Mouse (Mus musculus) adrenal gland, adult 2 months (tissue): ENCODE results near the gene Bcr. TPM values are rescaled to one million over a fixed set of nuclear protein-coding genes. Genes with fewer than 3 reads are reported as not detected.

Experiments
- DNase-seq: peaks from one replicate; pipeline ENCODE4 v3.0.0; 2021
- polyA plus RNA-seq: library from polyadenylated mRNA; depleted of rRNA; stranded (reverse); fragments of >200 nt; gene quantifications from 2 replicates; pipeline ENCODE4 v1.2.3, GENCODE M21; 2012
- total RNA-seq, 2 experiments: library from RNA; stranded (reverse); gene quantifications; 2 replicates each; pipeline ENCODE4 v1.2.3; 2021

The Bcr gene
- total and polyA plus RNA-seq, 3 experiments, result 20.1 to 43.2 (median 40.2) TPM

GRCm38 (mm10) chr10:75130372-75131046 lies 70.1 kb downstream of the Bcr start:
- no peak for DNase-seq

DNA sequence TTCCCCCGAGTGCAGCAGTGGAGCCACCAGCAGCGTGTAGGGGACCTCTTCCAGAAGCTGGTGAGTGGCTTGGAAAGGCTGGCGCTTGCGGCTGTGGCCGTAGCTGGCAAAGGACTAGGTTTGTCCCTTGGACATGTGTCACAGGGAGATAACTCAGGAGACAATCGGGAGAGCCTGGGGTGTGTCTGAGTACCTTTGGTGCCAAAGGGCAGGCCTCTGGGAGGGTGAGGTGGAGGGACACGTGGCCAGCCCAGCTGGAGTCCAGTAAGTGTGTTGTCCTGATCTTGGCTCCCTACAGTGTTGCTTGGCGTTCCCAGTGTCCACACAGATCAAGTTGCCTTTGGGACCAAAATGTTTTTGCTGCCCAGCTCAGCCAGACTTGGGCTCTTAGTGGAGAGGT lies 71.2 kb downstream of the Bcr start:
- DNase-seq, result peak; percentile 42

DNA sequence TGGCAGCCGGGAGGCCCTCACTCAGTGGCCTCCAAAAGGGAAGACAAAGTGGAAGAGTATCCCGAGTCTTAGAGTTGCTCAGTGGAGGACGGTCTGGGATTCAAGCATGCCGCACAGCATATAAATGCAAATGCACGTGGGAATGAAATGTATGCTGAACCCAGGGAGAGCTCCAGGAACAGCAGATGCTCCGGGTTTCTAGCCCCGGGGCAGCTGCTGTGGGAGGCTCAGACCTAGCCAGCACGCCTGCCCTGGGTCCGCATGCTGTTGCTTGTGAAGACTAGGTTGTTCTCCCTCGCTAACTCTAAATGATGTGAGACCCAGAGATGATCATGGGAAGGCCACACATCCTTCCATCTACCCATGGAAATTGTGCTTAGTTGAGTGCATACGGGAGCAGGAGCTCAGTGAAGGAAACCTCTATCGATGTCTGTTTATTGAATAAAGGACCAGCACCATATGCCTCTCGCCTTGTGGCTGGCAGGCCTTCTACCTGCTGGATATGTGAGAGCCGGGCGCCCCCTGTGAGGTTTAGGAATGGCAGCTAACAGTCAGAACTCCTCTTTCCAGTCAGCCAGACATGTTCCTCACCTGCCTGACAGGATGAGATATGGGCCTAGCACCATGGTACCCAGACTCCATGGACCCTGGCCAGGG lies 74.6 kb downstream of the Bcr start:
- no peak for DNase-seq

DNA sequence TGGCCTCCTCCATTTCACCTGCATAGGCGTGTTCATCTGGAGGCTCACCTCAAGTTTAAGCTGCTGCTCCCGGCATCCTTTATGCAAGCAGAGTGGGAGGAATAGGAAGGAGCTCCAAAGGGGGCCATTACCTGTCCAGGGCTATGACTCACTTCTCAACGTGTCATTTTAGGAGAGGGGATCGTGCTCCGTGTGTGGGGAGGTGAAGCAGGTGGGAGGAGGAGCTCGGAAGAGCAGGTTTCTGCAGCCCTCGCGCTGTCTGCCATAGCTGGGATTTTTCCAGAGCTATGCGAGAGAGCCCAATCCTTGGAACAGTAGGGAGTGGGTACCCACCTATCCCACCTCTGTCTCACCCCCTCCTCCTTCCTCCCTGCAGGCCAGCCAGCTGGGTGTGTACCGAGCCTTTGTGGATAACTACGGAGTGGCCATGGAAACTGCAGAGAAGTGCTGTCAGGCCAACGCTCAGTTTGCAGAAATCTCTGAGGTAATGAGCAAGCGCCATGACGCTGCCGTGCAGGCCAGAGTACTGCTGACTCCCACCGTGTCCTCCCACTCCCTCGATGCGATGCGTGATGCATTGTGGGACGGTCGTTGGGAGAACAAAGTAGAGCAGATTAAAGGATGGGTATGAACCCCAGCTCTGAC lies 75.2 kb downstream of the Bcr start:
- no peak for DNase-seq

DNA sequence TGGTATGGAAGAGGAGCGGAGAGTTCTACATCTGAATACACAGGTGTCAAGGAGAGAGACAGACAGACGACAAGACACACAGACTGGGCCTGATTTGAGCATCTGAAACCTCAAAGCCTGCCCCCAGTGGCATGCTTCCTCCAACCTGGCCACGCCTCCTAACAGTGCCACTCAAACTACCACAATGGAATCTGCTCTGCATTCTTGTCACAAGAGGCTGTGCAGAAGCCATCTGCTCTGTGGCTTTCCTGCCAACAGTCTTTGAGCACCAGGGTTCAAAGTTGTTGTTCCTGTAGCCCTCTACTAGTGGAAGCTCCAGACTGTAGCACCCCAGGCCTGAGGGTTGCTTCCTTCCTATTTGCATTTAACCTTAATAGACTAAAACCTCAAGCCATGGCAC lies 76.8 kb downstream of the Bcr start:
- no peak for DNase-seq

DNA sequence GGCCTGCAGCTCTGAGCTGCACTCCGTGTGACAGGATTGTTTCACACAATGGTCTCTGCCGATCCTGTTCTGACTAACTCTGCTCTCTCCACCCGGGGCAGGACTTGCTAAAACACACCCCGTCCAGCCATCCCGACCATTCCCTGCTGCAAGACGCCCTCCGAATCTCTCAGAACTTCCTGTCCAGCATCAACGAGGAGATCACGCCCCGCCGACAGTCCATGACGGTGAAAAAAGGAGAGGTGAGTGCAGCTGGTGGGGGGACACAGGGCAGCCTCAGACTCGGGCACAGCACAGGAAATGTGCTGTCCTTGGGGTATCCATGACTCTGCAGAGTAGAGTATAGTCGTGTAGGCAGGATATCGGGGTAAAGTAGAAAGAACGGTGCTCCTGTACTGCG lies 84.8 kb downstream of the Bcr start:
- no peak for DNase-seq

- DNase-seq, result no peak
These were observed 85.6 kb downstream of the Bcr start for GRCm38 (mm10) chr10:75146001-75146400.

- no peak for DNase-seq
These were observed 86.2 kb downstream of the Bcr start for GRCm38 (mm10) chr10:75146619-75147018.

- DNase-seq, result no peak
These were observed 87.9 kb downstream of the Bcr start for GRCm38 (mm10) chr10:75148295-75148694.

DNA sequence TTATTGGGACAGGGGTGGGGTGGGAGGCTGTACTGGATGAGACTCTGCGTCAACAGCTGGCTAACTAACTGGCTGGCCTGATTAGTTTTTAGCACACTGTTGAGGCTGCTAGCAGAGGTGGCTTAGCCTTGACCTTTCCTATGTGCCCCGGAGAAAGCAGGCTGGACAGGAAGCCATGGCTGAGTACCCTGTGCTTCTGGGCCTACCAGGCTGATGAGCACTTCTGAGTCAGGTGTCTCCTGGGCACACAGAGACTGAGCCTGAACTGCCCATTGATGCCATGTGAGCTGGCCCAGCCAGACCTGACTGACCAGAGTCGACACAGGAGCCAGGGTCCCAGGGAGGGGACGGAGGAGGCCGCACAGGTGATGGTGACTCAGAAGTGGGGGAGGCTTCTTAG lies 90.0 kb downstream of the Bcr start:
- DNase-seq, result peak; percentile 62

- DNase-seq, result peak; percentile 78
These were observed 90.9 kb downstream of the Bcr start for GRCm38 (mm10) chr10:75151311-75151710.

DNA sequence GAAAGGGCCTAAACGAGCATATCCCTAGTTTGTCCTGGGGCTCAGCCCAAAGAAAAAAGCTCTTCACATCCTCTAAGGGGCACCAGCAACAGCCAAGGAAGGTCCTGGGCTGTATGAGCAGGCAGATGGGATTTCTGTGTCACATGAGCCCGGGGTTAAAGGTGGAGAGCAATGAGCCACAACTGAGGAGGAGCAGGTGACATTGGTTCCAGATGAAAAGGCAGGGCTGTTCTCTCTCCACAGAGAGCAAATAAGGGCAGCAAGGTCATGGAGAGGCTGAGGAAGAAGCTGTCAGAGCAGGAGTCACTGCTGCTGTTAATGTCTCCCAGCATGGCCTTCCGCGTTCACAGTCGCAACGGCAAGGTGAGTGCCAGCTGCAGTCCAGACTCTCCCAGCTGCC lies 96.4 kb downstream of the Bcr start:
- no peak for DNase-seq

GRCm38 (mm10) chr10:75157713-75158112 lies 97.3 kb downstream of the Bcr start:
- DNase-seq, result no peak

- DNase-seq, result no peak
These were observed 98.0 kb downstream of the Bcr start for GRCm38 (mm10) chr10:75158356-75158755.

DNA sequence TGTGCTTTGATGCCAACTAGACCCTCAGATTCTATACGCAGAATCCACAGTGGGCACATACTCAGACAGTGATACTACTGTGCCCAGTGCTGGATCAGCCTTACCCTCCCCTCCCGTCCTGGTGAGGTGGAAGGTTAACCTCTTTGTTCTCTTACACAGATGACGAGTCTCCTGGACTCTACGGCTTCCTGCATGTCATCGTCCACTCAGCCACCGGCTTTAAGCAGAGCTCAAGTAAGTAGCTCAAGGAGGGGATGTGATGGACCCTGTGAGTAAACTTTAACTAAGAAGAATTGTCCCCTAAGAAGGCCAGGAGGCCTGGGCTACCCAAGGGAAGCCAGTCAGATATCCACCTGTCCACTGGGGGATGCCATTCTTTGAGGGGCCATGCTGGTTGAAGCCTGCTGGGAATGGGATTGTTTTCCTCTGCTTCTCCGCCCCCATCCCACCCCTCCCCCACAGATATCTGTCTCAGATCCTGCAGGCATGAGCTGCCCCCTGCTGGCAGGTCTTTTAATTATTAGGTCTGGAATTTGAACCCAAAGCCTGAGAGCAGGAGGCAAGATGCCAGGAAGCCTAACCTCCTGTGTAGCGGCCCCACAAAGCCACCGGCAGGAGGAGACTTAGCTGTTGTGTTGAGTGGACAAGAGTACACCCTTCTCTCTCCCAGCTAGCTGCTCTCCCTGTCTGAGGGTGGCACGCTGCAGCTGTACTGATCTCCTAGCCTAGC lies 99.9 kb downstream of the Bcr start:
- no peak for DNase-seq

GRCm38 (mm10) chr10:75165825-75166481 lies 105.6 kb downstream of the Bcr start:
- peak; percentile 66 for DNase-seq

GRCm38 (mm10) chr10:75166601-75167000 lies 106.2 kb downstream of the Bcr start:
- DNase-seq, result no peak

GRCm38 (mm10) chr10:75170207-75170850 lies 109.9 kb downstream of the Bcr start:
- peak; percentile 82 for DNase-seq

- no peak for DNase-seq
These were observed 112.7 kb downstream of the Bcr start for GRCm38 (mm10) chr10:75173056-75173455.

DNA sequence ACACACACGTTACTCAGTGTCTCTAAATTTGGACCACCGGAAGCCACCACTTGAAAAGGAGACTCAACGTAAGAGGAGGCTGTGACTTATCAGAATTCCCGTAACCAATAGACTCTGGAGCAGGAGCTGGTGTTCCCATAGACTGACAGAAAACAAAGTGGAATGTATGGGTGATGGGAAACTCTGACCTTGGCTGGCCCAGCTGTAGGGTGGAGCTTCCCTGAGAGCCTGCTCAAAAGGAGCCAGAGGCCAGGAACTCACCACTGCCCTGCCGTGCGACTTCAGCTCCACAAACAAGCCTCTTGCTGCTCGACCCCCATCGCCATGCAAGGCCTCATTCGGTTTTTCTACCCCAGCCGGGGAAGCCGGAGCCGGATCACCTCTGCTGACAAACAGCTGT lies 113.3 kb downstream of the Bcr start:
- peak; percentile 51 for DNase-seq

GRCm38 (mm10) chr10:75176494-75176893 lies 116.1 kb downstream of the Bcr start:
- DNase-seq, result no peak

- DNase-seq, result no peak
These were observed 118.5 kb downstream of the Bcr start for GRCm38 (mm10) chr10:75178911-75179310.
